Mouse (Mus musculus) hindbrain, embryonic 14.5 days (tissue): ENCODE results near the gene Tex12. TPM values are rescaled to one million over a fixed set of nuclear protein-coding genes. Genes with fewer than 3 reads are reported as not detected.

Source experiments
- polyA plus RNA-seq: library from polyadenylated mRNA; unstranded; fragments of >200 nt; fragmentation: Nextera tagmentation; extraction: Ambion mirVana; gene quantifications from 2 replicates; pipeline ENCODE4 v1.2.1, GENCODE M21; 2014

Tex12 gene
- polyA plus RNA-seq, 1 experiment from 2014 or later, result not detected

Other genes with a start within 250 kb of the Tex12 start
- gene Rpl10-ps3, start 216.4 kb downstream of the Tex12 start, polyA plus RNA-seq, result 136 and 215 TPM in 2 replicates
- gene Plet1, start 66.8 kb downstream of the Tex12 start, polyA plus RNA-seq, result 0.24 and 0.43 TPM in 2 replicates
- 96.7 and 120 TPM in 2 replicates for gene Pts, start 32.6 kb downstream of the Tex12 start, polyA plus RNA-seq
- gene Il18, start 6.5 kb downstream of the Tex12 start, polyA plus RNA-seq, result 18.6 and 19.2 TPM in 2 replicates
- gene Bco2, start 6.1 kb downstream of the Tex12 start, polyA plus RNA-seq, result 0.25 and 0.35 TPM in 2 replicates
- 279 and 295 TPM in 2 replicates for gene Sdhd, start 42.5 kb upstream of the Tex12 start, polyA plus RNA-seq
- gene Timm8b, start 42.6 kb upstream of the Tex12 start, polyA plus RNA-seq, result 399 and 451 TPM in 2 replicates
- 5.6 and 7.3 TPM in 2 replicates for gene Pih1d2, start 56.0 kb upstream of the Tex12 start, polyA plus RNA-seq
- gene Nkapd1, start 56.1 kb upstream of the Tex12 start, polyA plus RNA-seq, result 18.4 and 23.0 TPM in 2 replicates
- 65.1 and 72.0 TPM in 2 replicates for gene Dlat, start 98.5 kb upstream of the Tex12 start, polyA plus RNA-seq
- 35.3 and 37.2 TPM in 2 replicates for gene Dixdc1, start 178.2 kb upstream of the Tex12 start, polyA plus RNA-seq
- 1.7 and 2.1 TPM in 2 replicates for gene 2310030G06Rik, start 185.2 kb upstream of the Tex12 start, polyA plus RNA-seq
- 11.9 and 14.9 TPM in 2 replicates for gene Cryab, start 190.0 kb upstream of the Tex12 start, polyA plus RNA-seq
- 0.83 and 1.8 TPM in 2 replicates for gene Hspb2, start 191.0 kb upstream of the Tex12 start, polyA plus RNA-seq
- gene Fdxacb1, start 206.9 kb upstream of the Tex12 start, polyA plus RNA-seq, result 10.1 and 10.7 TPM in 2 replicates
- 63.4 and 67.9 TPM in 2 replicates for gene Alg9, start 213.7 kb upstream of the Tex12 start, polyA plus RNA-seq
- gene 1110032A03Rik, start 214.2 kb upstream of the Tex12 start, polyA plus RNA-seq, result 55.0 and 62.7 TPM in 2 replicates